Mouse (Mus musculus) lung, adult 2 months (tissue): ENCODE measurements around the gene Arfgap3.
A peak's percentile ranks its signal among the peaks of the same experiment; 100 is the strongest.

ENCODE experiments used
- CTCF ChIP-seq: fragments of 200-500 bp; IDR thresholded peaks from 2 replicates; pipeline ENCODE4 v1.5.1; 2011; ENCODE audit warnings: mild to moderate bottlenecking, low read length, control low read depth; ENCODE audit not compliant: insufficient read depth
- POLR2A ChIP-seq: fragments of 200-500 bp; IDR thresholded peaks from 2 replicates; pipeline ENCODE4 v1.6.1; 2011; ENCODE audit warnings: low read depth, mild to moderate bottlenecking, control low read depth, low read length, borderline replicate concordance; ENCODE audit errors: extremely low read depth

DNA sequence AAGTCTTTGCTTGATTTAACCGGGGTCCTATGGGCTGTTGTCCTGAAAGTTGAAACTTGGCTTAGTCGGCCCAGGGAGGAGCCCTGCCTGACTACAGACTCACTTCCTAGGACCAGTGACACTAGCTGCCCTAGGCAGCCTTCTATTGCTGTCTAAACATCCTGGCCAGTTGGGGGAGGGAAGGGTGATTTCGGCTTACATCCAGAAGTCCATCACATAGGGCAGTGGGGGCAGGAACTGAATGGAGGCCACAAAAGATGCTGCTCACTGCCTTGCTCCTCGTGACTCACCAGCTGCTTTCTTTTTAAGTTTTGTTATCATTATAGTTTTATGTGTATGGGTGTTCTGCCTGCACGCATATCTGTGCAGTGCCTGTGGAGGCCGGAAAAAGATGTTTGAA lies 56.9 kb downstream of the Arfgap3 start:
- TF ChIP-seq CTCF (no peak), POLR2A (peak; percentile 21; the same call in 1 of the 2 replicates)
